Mouse (Mus musculus) adrenal gland, postnatal 25 days (tissue): ENCODE measurements around the gene Phlda3. TPM values are rescaled to one million over a fixed set of nuclear protein-coding genes. Genes with fewer than 3 reads are reported as not detected.
A peak's percentile ranks its signal among the peaks of the same experiment; 100 is the strongest.

Experiments
- DNase-seq: peaks from one replicate; pipeline ENCODE4 v3.0.0; 2021; ENCODE audit warnings: mixed read lengths
- total RNA-seq: library from RNA; stranded (reverse); gene quantifications from 2 replicates; pipeline ENCODE4 v1.2.3, GENCODE M21; 2021

Gene Phlda3
- total RNA-seq, 1 experiment from 2014 or later: 35.1 TPM

- no peak for DNase-seq
These were observed 6.2 kb upstream of the Phlda3 start for GRCm38 (mm10) chr1:135759685-135760084.

DNA sequence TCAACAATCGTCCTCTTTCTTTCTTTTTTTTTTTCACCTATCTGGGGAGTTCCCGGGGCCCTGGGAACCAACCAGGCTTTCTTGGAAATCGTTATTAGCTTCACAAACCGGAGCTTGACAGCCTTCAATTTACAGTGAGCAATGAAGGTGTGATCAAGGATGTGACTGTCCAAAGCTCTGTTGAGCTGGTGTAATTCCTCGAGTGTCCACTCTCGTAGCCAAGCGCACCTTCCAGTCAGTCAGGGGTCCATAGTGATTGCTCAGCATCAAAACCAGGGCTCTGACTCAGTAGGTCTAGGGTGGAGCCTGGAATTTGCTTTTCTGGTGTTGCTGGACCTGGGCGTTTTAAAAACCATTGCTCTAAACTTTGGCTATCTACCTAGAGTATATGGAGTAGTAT is 5.7 kb upstream of the Phlda3 start:
- DNase-seq: no peak

DNA sequence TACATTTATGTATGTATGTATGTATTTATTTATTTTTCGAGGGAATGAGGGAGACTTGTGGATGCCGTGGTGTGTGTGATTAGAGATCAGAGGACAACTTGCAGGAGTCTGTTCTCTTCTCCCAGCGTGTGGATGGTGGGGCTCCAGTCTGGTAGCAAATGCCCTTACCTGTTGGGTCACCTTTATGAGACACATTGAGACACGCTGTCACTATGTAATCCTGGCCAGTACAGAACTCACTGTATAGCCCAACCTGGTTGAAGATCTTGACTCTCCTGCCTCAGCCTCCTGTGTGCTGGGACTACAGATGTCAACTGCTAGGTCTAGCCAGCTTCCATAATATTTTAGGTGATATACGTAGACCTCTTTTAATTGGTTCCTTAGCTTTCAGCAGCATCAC is 4.2 kb upstream of the Phlda3 start:
- DNase-seq: no peak

DNA sequence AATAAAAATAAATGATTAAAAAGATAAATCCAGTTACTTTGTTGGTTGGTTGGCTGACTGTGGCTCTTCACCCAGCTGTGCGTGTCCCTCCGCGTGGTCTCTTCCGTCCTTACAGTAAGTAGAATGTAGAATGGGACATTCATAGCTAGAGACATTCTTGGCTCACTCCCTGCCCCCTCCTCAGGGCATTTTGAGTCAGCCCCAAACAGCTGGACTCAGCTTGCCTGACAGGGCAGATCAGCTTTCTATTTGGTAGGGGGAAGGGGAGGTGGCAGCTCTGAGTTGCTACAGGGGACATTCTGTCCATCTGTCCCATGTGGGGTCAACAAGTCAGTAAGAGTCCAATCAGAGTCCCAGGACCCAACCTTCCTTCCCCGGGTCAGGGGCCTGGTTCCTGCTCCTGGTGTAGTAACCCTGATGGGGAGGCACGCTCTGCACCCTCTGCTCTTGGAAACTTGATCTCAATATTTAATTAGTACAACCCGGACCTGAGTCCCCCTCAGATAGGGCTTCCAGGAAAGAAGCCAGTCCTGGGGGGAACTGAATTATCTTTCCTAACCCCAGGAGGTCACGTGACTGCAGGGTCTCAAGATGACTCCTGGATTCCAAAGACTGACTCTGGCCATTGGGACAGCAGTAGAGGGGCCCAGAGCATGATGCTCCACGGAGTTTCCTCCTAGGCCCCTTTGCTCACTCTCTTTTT is 2.3 kb upstream of the Phlda3 start:
- DNase-seq: no peak

- no peak for DNase-seq
These were observed 1.8 kb upstream of the Phlda3 start for GRCm38 (mm10) chr1:135764206-135764528.

GRCm38 (mm10) chr1:135766592-135767306 is 830 bp downstream of the Phlda3 start:
- DNase-seq: no peak

GRCm38 (mm10) chr1:135767324-135767890 is 1.5 kb downstream of the Phlda3 start:
- no peak for DNase-seq

- no peak for DNase-seq
These were observed 2.5 kb downstream of the Phlda3 start for GRCm38 (mm10) chr1:135768400-135768799.

GRCm38 (mm10) chr1:135770237-135770636 is 4.3 kb downstream of the Phlda3 start:
- no peak for DNase-seq

GRCm38 (mm10) chr1:135770896-135771572 is 5.1 kb downstream of the Phlda3 start:
- peak; percentile 57 for DNase-seq

DNA sequence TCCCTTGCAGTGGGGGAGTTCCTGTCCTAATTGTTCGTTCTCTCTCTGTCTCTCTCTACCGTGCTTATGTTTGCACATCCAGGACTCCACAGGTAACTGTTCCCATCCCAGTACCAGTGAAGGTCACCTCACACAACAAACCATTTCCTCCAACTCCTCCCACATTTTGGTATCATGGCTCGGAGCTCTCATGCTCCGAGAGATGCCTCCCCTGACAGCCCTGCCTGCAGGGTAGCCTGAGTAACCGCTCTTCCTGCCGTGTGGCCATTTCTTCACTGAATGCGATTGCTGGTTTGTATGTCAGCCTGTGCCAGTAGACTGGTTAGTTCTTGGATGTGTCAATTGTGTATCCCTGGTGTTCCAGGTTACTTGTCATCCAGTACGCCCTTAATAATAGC is 5.7 kb downstream of the Phlda3 start:
- DNase-seq: no peak

DNA sequence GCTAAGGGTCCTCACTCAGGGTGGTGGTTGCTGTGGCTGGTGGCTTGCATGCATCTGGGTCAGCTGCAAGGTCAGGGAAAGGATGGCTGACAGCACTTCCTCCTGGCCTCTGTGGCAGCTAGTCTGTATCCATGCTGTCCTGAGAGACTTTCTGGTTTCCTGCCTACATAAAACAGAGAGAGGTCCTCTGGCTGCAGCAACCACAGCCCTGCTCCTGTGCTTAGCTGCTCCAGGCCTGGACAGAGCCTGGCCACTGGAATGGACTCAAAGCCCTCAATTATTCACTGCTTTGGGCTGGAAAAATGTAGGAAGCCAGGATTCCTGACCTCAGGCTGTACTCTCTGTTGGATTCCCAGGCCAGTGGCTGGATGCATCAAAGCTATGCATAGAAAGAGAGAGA is 10.7 kb downstream of the Phlda3 start:
- DNase-seq: no peak

DNA sequence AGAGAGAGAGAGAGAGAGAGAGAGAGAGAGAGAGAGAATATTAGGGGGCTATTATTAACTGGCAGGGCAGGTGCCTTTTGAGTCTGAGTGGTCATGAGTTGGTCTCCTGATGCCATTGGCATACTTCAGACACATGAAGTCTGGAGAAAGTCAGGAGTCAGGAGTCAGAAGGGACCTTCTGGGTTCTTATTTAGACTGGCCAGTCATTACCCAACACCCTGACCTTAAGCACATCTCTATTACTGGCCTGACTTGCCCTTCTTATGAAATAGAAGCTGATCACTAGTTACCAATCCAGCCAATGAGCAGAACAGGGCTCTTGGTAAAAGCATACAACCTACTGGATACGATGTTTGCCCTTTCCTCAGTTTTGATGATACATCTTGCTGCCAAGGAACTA is 11.1 kb downstream of the Phlda3 start:
- DNase-seq: no peak

DNA sequence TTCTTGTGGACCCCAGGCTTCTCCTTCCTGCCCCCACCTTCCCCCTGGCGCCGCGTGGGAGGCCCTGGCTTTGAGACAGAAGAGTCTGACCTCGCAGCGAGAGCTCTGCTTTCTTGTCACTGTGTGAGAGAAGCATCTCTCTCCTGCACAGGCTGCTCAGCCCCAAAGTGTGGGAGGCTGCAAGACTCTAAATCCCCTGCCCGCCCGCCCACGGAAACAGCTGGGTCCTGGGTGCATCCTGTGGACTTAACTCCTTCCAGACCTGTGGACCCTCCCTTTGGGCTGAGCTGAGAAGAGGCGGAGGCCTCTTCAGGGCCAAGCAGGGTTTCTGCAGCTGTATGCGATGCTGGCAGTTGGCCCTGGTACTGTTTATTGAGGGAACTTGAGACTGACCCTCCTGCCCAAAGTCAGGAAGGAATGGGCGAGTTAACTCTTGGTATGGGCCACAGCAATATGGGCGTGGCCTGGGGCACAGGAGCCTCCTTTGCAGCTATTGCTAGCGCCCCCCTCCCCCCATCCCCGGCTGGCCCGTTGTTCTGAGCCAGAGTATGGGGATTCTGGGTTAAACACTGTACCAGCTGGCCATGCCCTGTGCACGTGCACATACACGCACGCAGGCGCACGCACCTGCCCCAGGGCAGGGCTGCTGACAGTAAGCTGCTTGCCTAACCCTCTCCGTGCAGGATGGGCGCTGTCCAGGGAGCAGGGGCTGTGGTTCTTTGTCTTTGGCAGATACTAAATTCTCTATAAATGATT is 13.0 kb downstream of the Phlda3 start, which contains the start of gene Tnni1:
Gene Tnni1, plus strand, starts transcription at position 655 of the 756 bp plus-strand sequence.
- DNase-seq: no peak

DNA sequence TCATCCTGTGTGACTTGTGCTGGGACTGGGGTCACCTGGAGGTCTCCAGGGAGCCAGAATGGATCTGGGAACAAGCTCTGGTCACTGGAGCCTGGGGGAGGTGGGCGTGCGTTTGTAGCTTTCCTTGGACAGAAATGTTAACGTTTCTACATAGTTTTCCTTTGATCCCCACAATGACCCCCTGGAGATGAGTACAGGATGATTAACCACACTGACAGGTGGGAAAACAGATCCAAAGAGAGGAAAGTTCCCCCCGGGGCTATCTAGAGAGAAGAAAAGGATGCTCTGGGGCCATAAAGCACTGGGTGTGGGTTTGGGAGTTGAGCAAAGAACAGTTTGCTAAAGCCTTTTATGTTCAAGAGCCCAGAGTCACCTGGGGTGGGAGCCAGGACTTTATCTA is 14.7 kb downstream of the Phlda3 start:
- no peak for DNase-seq

GRCm38 (mm10) chr1:135781220-135781619 is 15.3 kb downstream of the Phlda3 start:
- DNase-seq: peak; percentile 81

DNA sequence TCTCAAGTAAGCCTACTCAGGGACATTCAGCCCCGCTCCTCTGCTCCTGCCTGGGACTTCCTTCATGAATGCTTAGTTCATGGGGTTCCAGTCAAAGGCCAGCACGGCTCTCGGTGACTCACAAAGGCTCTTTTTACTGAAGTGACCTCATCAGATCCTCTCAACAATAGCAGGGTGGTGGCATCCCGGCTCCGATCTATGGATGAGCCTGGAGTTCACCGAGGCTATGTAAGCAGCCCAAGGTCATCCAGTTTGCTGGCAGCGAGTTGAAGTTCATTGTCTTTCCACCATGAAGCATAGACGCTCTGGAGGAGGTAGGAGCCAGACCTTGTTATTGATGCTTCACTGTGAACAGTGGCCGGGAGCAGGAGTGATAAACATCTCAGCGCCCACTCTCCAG is 16.9 kb downstream of the Phlda3 start:
- no peak for DNase-seq

- peak; percentile 68 for DNase-seq
These were observed 21.9 kb downstream of the Phlda3 start for GRCm38 (mm10) chr1:135787799-135788198.

DNA sequence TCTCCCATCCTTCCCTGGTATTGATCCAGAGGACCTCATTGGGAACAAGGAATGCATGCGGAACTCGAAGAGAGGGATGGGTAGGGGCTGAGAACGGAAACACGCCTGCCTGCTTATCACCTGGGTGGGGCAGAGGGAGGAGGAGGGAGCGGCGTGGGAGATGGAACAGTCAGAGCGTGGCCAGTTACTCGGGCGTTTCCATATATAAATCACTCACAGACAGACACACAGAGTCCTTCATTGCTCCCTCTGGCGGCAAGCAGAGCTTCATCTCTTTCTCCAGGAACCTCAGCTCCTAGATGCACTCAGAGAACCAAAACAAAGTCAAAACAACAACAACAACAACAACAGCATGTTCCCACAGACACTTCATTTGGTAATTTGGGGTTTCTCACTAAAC is 22.8 kb downstream of the Phlda3 start:
- DNase-seq: peak; percentile 28

DNA sequence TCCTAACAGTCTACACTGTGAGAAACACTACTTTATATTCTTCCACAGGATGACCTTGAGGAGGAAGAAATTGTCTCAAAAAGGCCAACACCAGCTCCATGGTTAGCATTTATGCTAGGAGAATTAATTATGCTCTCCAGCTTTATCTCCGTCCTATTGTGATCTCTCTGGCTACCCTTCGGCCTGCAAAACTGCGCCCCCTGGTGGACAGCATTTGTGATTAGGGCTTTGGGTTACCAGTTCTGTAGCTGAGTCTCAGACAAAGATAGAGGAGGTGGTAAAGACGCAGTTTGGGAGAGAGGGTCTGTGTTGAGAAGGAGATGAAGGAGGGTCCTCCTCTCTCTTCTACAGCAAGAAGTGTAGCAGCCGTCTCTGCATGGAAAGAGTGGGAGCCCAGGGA is 23.9 kb downstream of the Phlda3 start:
- peak; percentile 84 for DNase-seq

DNA sequence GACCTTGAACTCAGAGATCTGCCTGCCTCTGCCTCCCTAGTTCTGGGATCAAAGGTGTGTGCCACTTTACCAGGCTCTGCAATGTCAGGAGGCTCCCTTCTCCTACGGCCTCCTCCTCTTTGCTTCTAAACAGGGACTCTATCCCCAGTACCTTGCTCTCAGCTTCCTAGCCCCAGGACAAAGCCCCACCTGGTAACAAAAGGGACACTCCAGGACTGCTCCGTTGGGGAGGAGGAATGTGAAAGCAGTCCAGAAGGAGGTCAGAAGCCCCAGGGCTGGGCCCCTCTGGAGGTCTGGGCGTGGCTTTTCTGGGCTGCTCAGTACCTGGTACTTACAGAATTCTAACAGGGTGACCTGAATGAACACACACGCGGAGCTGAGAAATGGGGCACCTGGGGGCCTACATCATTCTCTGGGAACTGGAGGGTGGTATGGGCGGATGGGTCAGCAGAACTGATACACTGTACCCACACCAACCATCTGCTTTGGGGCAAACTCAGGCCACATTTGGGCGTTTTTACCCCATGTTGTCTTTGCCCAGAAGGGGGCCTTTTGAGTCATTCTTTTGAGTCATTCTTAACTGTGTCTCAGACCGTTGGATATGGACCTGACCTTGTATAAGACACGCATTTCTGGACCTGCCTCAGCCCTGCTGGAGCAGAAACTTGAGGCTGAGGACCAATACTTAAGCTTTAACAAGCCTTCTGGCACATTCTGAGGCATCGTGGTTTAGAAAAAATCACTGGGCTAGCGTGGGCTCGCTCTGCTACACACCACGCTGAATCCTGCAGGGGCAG is 26.4 kb downstream of the Phlda3 start:
- DNase-seq: no peak
